ENCODE assay signal across 8 mouse cellular contexts in genomic region chr7:44524502-44524901, GRCm38 (mm10). TPM values are rescaled to one million over a fixed set of nuclear protein-coding genes. Genes with fewer than 3 reads are reported as not detected.
DNase-seq lines count a peak whose midpoint lies in the region; ATAC-seq lines count a peak whose summit lies in the region.

Gene Mybpc2, minus strand, starts transcription at chr7:44524656.

- no peaks in the 10 kb centered on the region for H3K36me3 ChIP-seq in neural tube, embryonic 13.5 days
- no peaks in the 10 kb centered on the region for H3K36me3 ChIP-seq in heart, embryonic 16.5 days (ENCODE audit: control insufficient read depth, insufficient read depth)

- peak within 1 kb of the TSS; percentile 30 for H3K4me2 ChIP-seq in neural tube, embryonic 13.5 days
- peak within 1 kb of the TSS; percentile 62 for H3K4me2 ChIP-seq in heart, embryonic 16.5 days (ENCODE audit: low read depth, low read length)

- DNase-seq in neural tube, embryonic 10.5 days (ENCODE audit: extremely low spot score, low spot score), result no peak
- DNase-seq in kidney, postnatal 10 days, result peak; percentile 45
- peak; percentile 97 for DNase-seq in skeletal muscle tissue, adult 2 months (ENCODE audit: low read depth, low spot score)
- no peak for DNase-seq in cerebellum, postnatal 4 days (ENCODE audit: low spot score in 2 of 2)
- no peak for DNase-seq in right cerebral cortex, adult 2 months (ENCODE audit: low spot score in 2 of 2)

- no peaks in the 10 kb centered on the region for H3K9me3 ChIP-seq in neural tube, embryonic 13.5 days
- H3K9me3 ChIP-seq in heart, embryonic 16.5 days (replicated peaks; ENCODE audit: control insufficient read depth, low read length), result no peaks in the 10 kb centered on the region; the same call in 1 of the 2 replicates

- peak within 1 kb of the TSS; percentile 53 for H3K9ac ChIP-seq in neural tube, embryonic 13.5 days
- peak within 1 kb of the TSS; percentile 65 for H3K9ac ChIP-seq in heart, embryonic 16.5 days (ENCODE audit: low read length)

- peaks cover 17% of the 10 kb centered on the region for H3K4me1 ChIP-seq in neural tube, embryonic 13.5 days (replicated peaks)
- H3K4me1 ChIP-seq in heart, embryonic 16.5 days (ENCODE audit: control insufficient read depth, insufficient read depth, low read length), result peaks cover 17% of the 10 kb centered on the region

- H3K4me3 ChIP-seq in neural tube, embryonic 13.5 days, result no peak within 1 kb of the TSS
- peak within 1 kb of the TSS; percentile 29 for H3K4me3 ChIP-seq in heart, embryonic 16.5 days (ENCODE audit: low read length)

- H3K27ac ChIP-seq in neural tube, embryonic 13.5 days (replicated peaks), result no peak within 1 kb of the TSS
- H3K27ac ChIP-seq in heart, embryonic 16.5 days (ENCODE audit: low read length), result peak within 1 kb of the TSS; percentile 64

- WGBS in neural tube, embryonic 13.5 days, result 37% methylated on average over 12 of the region's 12 CpGs
- WGBS in heart, embryonic 16.5 days, result 25% methylated on average over 12 of the region's 12 CpGs

- peaks cover 88% of the 10 kb centered on the region for H3K27me3 ChIP-seq in neural tube, embryonic 13.5 days
- peaks cover 37% of the 10 kb centered on the region for H3K27me3 ChIP-seq in heart, embryonic 16.5 days (ENCODE audit: control insufficient read depth, insufficient read depth, low read length)

- no peak for ATAC-seq in neural tube, embryonic 13.5 days (ENCODE audit: low read depth)
- peak; percentile 38; the same call in 1 of the 2 replicates for ATAC-seq in heart, embryonic 16.5 days (replicated peaks; ENCODE audit: extremely low read depth, insufficient read depth, low FRiP score)
- ATAC-seq in activated CD4-positive, CD25-positive, alpha-beta regulatory T cell, adult 4 months, result no peak

RNA-seq across cellular contexts. Expression of gene Mybpc2, which starts in this region (rescaled TPM):
- polyA plus RNA-seq in neural tube, embryonic 13.5 days (2015; fragmentation: Nextera tagmentation; extraction: Ambion mirVana), result 0.08 and 0.22 TPM in 2 replicates
- 4.5 and 4.6 TPM in 2 replicates for polyA plus RNA-seq in heart, embryonic 16.5 days (2015; fragmentation: Nextera tagmentation; extraction: Ambion mirVana)
- not detected for polyA plus RNA-seq in activated CD4-positive, CD25-positive, alpha-beta regulatory T cell, adult 4 months (2017; shearing (Covaris generic))

Comparison
In these comparisons a context has a peak if more than half of its experiments do, and no peak if none do; other contexts are left out.
1. DNase-seq: peak in kidney, postnatal 10 days (single experiment) and skeletal muscle tissue, adult 2 months (single experiment); none in neural tube, embryonic 10.5 days (single experiment), cerebellum, postnatal 4 days (0 of 2) and right cerebral cortex, adult 2 months (0 of 2).